Mouse (Mus musculus) limb, embryonic 10.5 days (tissue): Measurements from ENCODE around the gene Gsg1l. TPM values are rescaled to one million over a fixed set of nuclear protein-coding genes. Genes with fewer than 3 reads are reported as not detected.

Experiments used
- DNase-seq: peaks from one replicate; pipeline ENCODE4 v3.0.0-alpha.2; 2017; ENCODE audit warnings: low spot score
- H3K27ac ChIP-seq: fragments of 300-500 bp; sonication (generic); 2 replicates; pipeline ENCODE4 v1.5.1; 2016; ENCODE audit warnings: mild to moderate bottlenecking
- H3K27me3 ChIP-seq: fragments of 300-500 bp; sonication (generic); 2 replicates; pipeline ENCODE4 v1.6.1; 2016; ENCODE audit warnings: low read depth, mild to moderate bottlenecking; ENCODE audit not compliant: poor library complexity, severe bottlenecking
- H3K36me3 ChIP-seq: fragments of 300-500 bp; sonication (generic); 2 replicates; pipeline ENCODE4 v1.6.1; 2016; ENCODE audit warnings: mild to moderate bottlenecking, moderate library complexity
- H3K4me1 ChIP-seq: fragments of 300-500 bp; sonication (generic); 2 replicates; pipeline ENCODE4 v1.6.1; 2016
- H3K4me3 ChIP-seq: fragments of 300-500 bp; sonication (generic); 2 replicates; pipeline ENCODE4 v1.5.1; 2016; ENCODE audit warnings: mild to moderate bottlenecking, moderate library complexity
- H3K9me3 ChIP-seq: fragments of 300-500 bp; sonication (generic); replicated peaks from 2 replicates; pipeline ENCODE4 v1.6.1; 2016; ENCODE audit warnings: mild to moderate bottlenecking
- WGBS: fragments of 180-500 bp; shearing (Covaris S2); methylation state at CpG from one replicate; pipeline ENCODE4 v1.1.7; 2016; 5-methylcytosine and 5-hydroxymethylcytosine counted together
- polyA plus RNA-seq: library from polyadenylated mRNA; unstranded; fragments of >200 nt; fragmentation: Nextera tagmentation; extraction: Ambion mirVana; gene quantifications from 2 replicates; pipeline ENCODE4 v1.2.1, GENCODE M21; 2016

The Gsg1l gene
- polyA plus RNA-seq, 1 experiment from 2014 or later = 0.61 TPM

- Histone ChIP-seq H3K4me3 (no peak overlapping the region), H3K27ac (peak overlapping the region; percentile 56), H3K36me3 (no peaks in the 10 kb centered on the region), H3K9me3 (no peaks in the 10 kb centered on the region), H3K4me1 (peaks cover 60% of the 10 kb centered on the region), H3K27me3 (0 out of 2 replicates have a peak, but pooled peaks cover 4% of the 10 kb centered on the region)
- DNase-seq = no peak
- WGBS = 77% methylated on average over 7 of the region's 7 CpGs
Measured at GRCm38 (mm10) chr7:126008789-126009148, 73.4 kb downstream of the Gsg1l start.

- Histone ChIP-seq H3K36me3 (no peaks in the 10 kb centered on the region), H3K9me3 (no peaks in the 10 kb centered on the region), H3K27me3 (0 out of 2 replicates have a peak, but pooled peaks cover 4% of the 10 kb centered on the region), H3K4me1 (peaks cover 55% of the 10 kb centered on the region), H3K27ac (peak overlapping the region; percentile 56), H3K4me3 (no peak overlapping the region)
- DNase-seq = no peak
- 84% methylated on average over 4 of the region's 4 CpGs for WGBS
Measured at GRCm38 (mm10) chr7:126008139-126008788, 73.9 kb downstream of the Gsg1l start.

- no peak overlapping the region for H3K4me3 ChIP-seq
- peaks cover 55% of the 10 kb centered on the region for H3K4me1 ChIP-seq
- 0 out of 2 replicates have a peak, but pooled peaks cover 4% of the 10 kb centered on the region for H3K27me3 ChIP-seq
- WGBS = 41% methylated on average over 10 of the region's 10 CpGs
- H3K9me3 ChIP-seq = no peaks in the 10 kb centered on the region
- H3K36me3 ChIP-seq = no peaks in the 10 kb centered on the region
- no peak for DNase-seq
- no peak overlapping the region for H3K27ac ChIP-seq
Measured at GRCm38 (mm10) chr7:126007132-126007910, 74.9 kb downstream of the Gsg1l start.

GRCm38 (mm10) chr7:126005274-126005673, 76.9 kb downstream of the Gsg1l start:
- Histone ChIP-seq H3K27ac (0 out of 2 replicates have a peak overlapping the region, but pooled peaks have one; percentile 17), H3K27me3 (no peaks in the 10 kb centered on the region), H3K4me1 (peaks cover 52% of the 10 kb centered on the region), H3K9me3 (no peaks in the 10 kb centered on the region), H3K36me3 (no peaks in the 10 kb centered on the region), H3K4me3 (no peak overlapping the region)
- WGBS = 65% methylated on average over 5 of the region's 5 CpGs
- no peak for DNase-seq

GRCm38 (mm10) chr7:126001683-126002082, 80.5 kb downstream of the Gsg1l start:
- no peak overlapping the region for H3K27ac ChIP-seq
- no peaks in the 10 kb centered on the region for H3K9me3 ChIP-seq
- no peak for DNase-seq
- peaks cover 29% of the 10 kb centered on the region for H3K4me1 ChIP-seq
- WGBS = 68% methylated on average over 5 of the region's 5 CpGs
- H3K27me3 ChIP-seq = no peaks in the 10 kb centered on the region
- H3K4me3 ChIP-seq = no peak overlapping the region
- no peaks in the 10 kb centered on the region for H3K36me3 ChIP-seq

GRCm38 (mm10) chr7:125999921-126000320, 82.3 kb downstream of the Gsg1l start:
- WGBS = 93% methylated on average over 3 of the region's 3 CpGs
- Histone ChIP-seq H3K9me3 (no peaks in the 10 kb centered on the region), H3K27me3 (no peaks in the 10 kb centered on the region), H3K4me1 (peaks cover 22% of the 10 kb centered on the region), H3K27ac (no peak overlapping the region), H3K4me3 (no peak overlapping the region), H3K36me3 (no peaks in the 10 kb centered on the region)
- DNase-seq = no peak

GRCm38 (mm10) chr7:125996151-125996550, 86.1 kb downstream of the Gsg1l start:
- H3K27me3 ChIP-seq = no peaks in the 10 kb centered on the region
- no peaks in the 10 kb centered on the region for H3K36me3 ChIP-seq
- 94% methylated on average over 1 of the region's 1 CpGs for WGBS
- no peak overlapping the region for H3K27ac ChIP-seq
- no peaks in the 10 kb centered on the region for H3K9me3 ChIP-seq
- no peak for DNase-seq
- H3K4me3 ChIP-seq = no peak overlapping the region
- no peaks in the 10 kb centered on the region for H3K4me1 ChIP-seq

GRCm38 (mm10) chr7:125992356-125992891, 89.8 kb downstream of the Gsg1l start:
- no peak overlapping the region for H3K27ac ChIP-seq
- H3K27me3 ChIP-seq = no peaks in the 10 kb centered on the region
- DNase-seq = no peak
- H3K9me3 ChIP-seq = no peaks in the 10 kb centered on the region
- H3K36me3 ChIP-seq = no peaks in the 10 kb centered on the region
- peaks cover 12% of the 10 kb centered on the region for H3K4me1 ChIP-seq
- H3K4me3 ChIP-seq = no peak overlapping the region
- 72% methylated on average over 6 of the region's 6 CpGs for WGBS

- no peak overlapping the region for H3K27ac ChIP-seq
- no peaks in the 10 kb centered on the region for H3K9me3 ChIP-seq
- peaks cover 12% of the 10 kb centered on the region for H3K4me1 ChIP-seq
- 56% methylated on average over 2 of the region's 2 CpGs for WGBS
- H3K4me3 ChIP-seq = no peak overlapping the region
- DNase-seq = no peak
- no peaks in the 10 kb centered on the region for H3K36me3 ChIP-seq
- H3K27me3 ChIP-seq = no peaks in the 10 kb centered on the region
Measured at GRCm38 (mm10) chr7:125991846-125992245, 90.4 kb downstream of the Gsg1l start.

GRCm38 (mm10) chr7:125989969-125990368, 92.2 kb downstream of the Gsg1l start:
- no peaks in the 10 kb centered on the region for H3K9me3 ChIP-seq
- H3K4me3 ChIP-seq = no peak overlapping the region
- H3K27ac ChIP-seq = peak overlapping the region; percentile 50; the same call in 1 of the 2 replicates
- no peak for DNase-seq
- H3K4me1 ChIP-seq = peaks cover 12% of the 10 kb centered on the region
- no peaks in the 10 kb centered on the region for H3K36me3 ChIP-seq
- no peaks in the 10 kb centered on the region for H3K27me3 ChIP-seq
- WGBS = 89% methylated on average over 7 of the region's 7 CpGs

GRCm38 (mm10) chr7:125989489-125989888, 92.7 kb downstream of the Gsg1l start:
- Histone ChIP-seq H3K36me3 (no peaks in the 10 kb centered on the region), H3K9me3 (no peaks in the 10 kb centered on the region), H3K4me3 (no peak overlapping the region), H3K4me1 (peaks cover 12% of the 10 kb centered on the region), H3K27ac (peak overlapping the region; percentile 50), H3K27me3 (no peaks in the 10 kb centered on the region)
- no peak for DNase-seq
- 50% methylated on average over 4 of the region's 4 CpGs for WGBS

- H3K36me3 ChIP-seq = no peaks in the 10 kb centered on the region
- H3K27ac ChIP-seq = no peak overlapping the region
- 91% methylated on average over 3 of the region's 3 CpGs for WGBS
- H3K27me3 ChIP-seq = no peaks in the 10 kb centered on the region
- no peak overlapping the region for H3K4me3 ChIP-seq
- no peaks in the 10 kb centered on the region for H3K9me3 ChIP-seq
- DNase-seq = no peak
- peaks cover 22% of the 10 kb centered on the region for H3K4me1 ChIP-seq
Measured at GRCm38 (mm10) chr7:125988326-125988725, 93.9 kb downstream of the Gsg1l start.

GRCm38 (mm10) chr7:125987117-125987516, 95.1 kb downstream of the Gsg1l start:
- no peak overlapping the region for H3K4me3 ChIP-seq
- H3K27me3 ChIP-seq = no peaks in the 10 kb centered on the region
- WGBS = 89% methylated on average over 3 of the region's 3 CpGs
- no peak for DNase-seq
- H3K9me3 ChIP-seq = no peaks in the 10 kb centered on the region
- H3K4me1 ChIP-seq = peaks cover 22% of the 10 kb centered on the region
- H3K36me3 ChIP-seq = no peaks in the 10 kb centered on the region
- H3K27ac ChIP-seq = no peak overlapping the region
